Mouse (Mus musculus): Measurements from ENCODE around the gene Gm10134.
"Not testable (repeated sequence)": the region's sequence is repeated elsewhere in the genome, so short reads cannot be mapped to it uniquely, and the experiment has no call there.

The Gm10134 gene

GRCm38 (mm10) chr2:28505795-28506194, at the start of gene Gm10134:
Gene Gm10134 (plus strand): TSS chr2:28506095.
- peak in 1 of 2 experiments; percentile 2 for DNase-seq (ENCODE audit: low spot score in 2 of 2)

- DNase-seq (ENCODE audit: low spot score in 2 of 2): no peak
Measured at GRCm38 (mm10) chr2:28456616-28457015, 49.3 kb upstream of the Gm10134 start.

GRCm38 (mm10) chr2:28463919-28464318, 42.0 kb upstream of the Gm10134 start:
- peak in 1 of 2 experiments; percentile 54 for DNase-seq (ENCODE audit: low spot score in 2 of 2)

GRCm38 (mm10) chr2:28464919-28465318, 41.0 kb upstream of the Gm10134 start:
- DNase-seq (ENCODE audit: low spot score in 2 of 2): no peak

GRCm38 (mm10) chr2:28465836-28466518, 39.9 kb upstream of the Gm10134 start, which contains the start of gene 1700007K13Rik:
Gene 1700007K13Rik (minus strand): TSS chr2:28466332.
- DNase-seq (ENCODE audit: low spot score in 2 of 2): peak in 1 of 2 experiments; percentile 67

GRCm38 (mm10) chr2:28467860-28468485, 37.9 kb upstream of the Gm10134 start, which contains the start of gene Mrps2:
Gene Mrps2 (plus strand): TSS chr2:28468066.
- DNase-seq (ENCODE audit: low spot score in 2 of 2): peak; percentile 75 to 82

GRCm38 (mm10) chr2:28468486-28469225, 37.2 kb upstream of the Gm10134 start:
- DNase-seq (ENCODE audit: low spot score in 2 of 2): no peak

- no peak for DNase-seq (ENCODE audit: low spot score in 2 of 2)
Measured at GRCm38 (mm10) chr2:28469461-28469860, 36.4 kb upstream of the Gm10134 start.

- no peak for DNase-seq (ENCODE audit: low spot score in 2 of 2)
Measured at GRCm38 (mm10) chr2:28470591-28470990, 35.3 kb upstream of the Gm10134 start.

GRCm38 (mm10) chr2:28472011-28472410, 33.9 kb upstream of the Gm10134 start:
- not testable (repeated sequence) for DNase-seq (ENCODE audit: low spot score in 2 of 2)

GRCm38 (mm10) chr2:28477993-28478392, 27.9 kb upstream of the Gm10134 start:
- DNase-seq (ENCODE audit: low spot score in 2 of 2): not testable (repeated sequence)

GRCm38 (mm10) chr2:28479208-28480204, 26.4 kb upstream of the Gm10134 start:
- DNase-seq (ENCODE audit: low spot score in 2 of 2): peak in 1 of 2 experiments; percentile 5

GRCm38 (mm10) chr2:28483861-28484260, 22.0 kb upstream of the Gm10134 start:
- peak in 1 of 2 experiments; percentile 1 for DNase-seq (ENCODE audit: low spot score in 2 of 2)

GRCm38 (mm10) chr2:28494521-28494920, 11.4 kb upstream of the Gm10134 start:
- no peak for DNase-seq (ENCODE audit: low spot score in 2 of 2)

GRCm38 (mm10) chr2:28495207-28495756, 10.6 kb upstream of the Gm10134 start:
- no peak for DNase-seq (ENCODE audit: low spot score in 2 of 2)

GRCm38 (mm10) chr2:28495801-28496595, 9.9 kb upstream of the Gm10134 start:
- DNase-seq (ENCODE audit: low spot score in 2 of 2): no peak

GRCm38 (mm10) chr2:28496671-28497070, 9.2 kb upstream of the Gm10134 start, which contains the start of gene Gbgt1:
Gene Gbgt1 (plus strand): TSS chr2:28496891.
- no peak for DNase-seq (ENCODE audit: low spot score in 2 of 2)

- no peak for DNase-seq (ENCODE audit: low spot score in 2 of 2)
Measured at GRCm38 (mm10) chr2:28497561-28497960, 8.3 kb upstream of the Gm10134 start.

GRCm38 (mm10) chr2:28498431-28498830, 7.5 kb upstream of the Gm10134 start:
- no peak for DNase-seq (ENCODE audit: low spot score in 2 of 2)

- peak in 1 of 2 experiments; percentile 4 for DNase-seq (ENCODE audit: low spot score in 2 of 2)
Measured at GRCm38 (mm10) chr2:28502987-28503386, 2.9 kb upstream of the Gm10134 start.
